Mouse (Mus musculus): ENCODE results near the gene 1700001K19Rik.

DNA sequence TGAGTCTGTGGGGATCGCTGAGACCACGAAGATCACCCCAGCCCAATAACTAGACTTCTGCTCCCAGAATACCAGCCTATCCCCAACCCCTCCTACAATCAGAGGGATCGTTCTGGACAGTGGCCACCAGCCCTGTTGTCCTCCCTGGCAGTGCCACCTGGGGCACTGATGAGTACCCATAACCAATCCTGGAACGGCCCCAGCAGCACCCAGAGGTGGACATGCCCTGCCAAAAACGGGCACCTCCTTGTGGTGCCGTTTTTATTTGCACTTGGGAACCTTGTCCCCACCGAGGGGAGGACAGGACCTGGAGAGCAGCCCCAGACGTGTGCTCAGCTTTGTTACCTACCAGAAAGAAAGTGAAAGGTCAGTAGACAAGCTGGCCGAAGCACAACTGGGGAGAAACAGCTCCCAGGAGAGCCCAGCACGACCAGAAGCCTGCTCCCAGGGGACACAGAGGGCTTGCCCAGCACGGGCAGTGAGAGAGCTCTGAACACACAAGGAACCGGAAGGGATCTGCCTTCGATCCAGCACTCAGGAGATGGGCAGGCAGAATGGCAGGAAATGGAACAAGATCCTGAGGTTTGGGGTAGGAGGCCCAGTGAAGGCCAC, 14.8 kb downstream of the 1700001K19Rik start:
- no peak for TF ChIP-seq CTCF (IDR thresholded peaks at IDR 0.05; ENCODE audit: low read depth, low read length)
- TF ChIP-seq POLR2A (IDR thresholded peaks at IDR 0.05; ENCODE audit: borderline replicate concordance, low read depth, low read length), result no peak

Measured in bone marrow macrophage, adult 2 months (primary cell).